Mouse (Mus musculus) CH12F3 (cell line): ENCODE measurements around the gene Tacr1.
"Not testable (repeated sequence)": the region's sequence is repeated elsewhere in the genome, so short reads cannot be mapped to it uniquely, and the experiment has no call there.

Source experiments
- in situ Hi-C: fragments of 300-500 bp; cut with MboI; formaldehyde crosslinking; loops from 2 replicates; pipeline ENCODE4 v1.14.3; 2020; ENCODE audit warnings: low sequenced_read_pairs

Tacr1 gene

GRCm38 (mm10) chr6:82401595-82402451 lies at the start of gene Tacr1:
Gene Tacr1, plus strand, starts transcription at chr6:82402334.
- in situ Hi-C loops, result no loop called here

- in situ Hi-C loops, result no loop called here
Observed at GRCm38 (mm10) chr6:82376144-82376543, 26.0 kb upstream of the Tacr1 start.

- in situ Hi-C loops, result no loop called here
Observed at GRCm38 (mm10) chr6:82383556-82383955, 18.6 kb upstream of the Tacr1 start.

- in situ Hi-C loops, result no loop called here
Observed at GRCm38 (mm10) chr6:82402501-82403495, 664 bp downstream of the Tacr1 start.

GRCm38 (mm10) chr6:82418367-82418766 lies 16.2 kb downstream of the Tacr1 start:
- in situ Hi-C loops, result no loop called here

- in situ Hi-C loops, result no loop called here
Observed at GRCm38 (mm10) chr6:82420222-82420621, 18.1 kb downstream of the Tacr1 start.

- in situ Hi-C loops, result no loop called here
Observed at GRCm38 (mm10) chr6:82428890-82429289, 26.8 kb downstream of the Tacr1 start.

- in situ Hi-C loops, result no loop called here
Observed at GRCm38 (mm10) chr6:82429766-82430165, 27.6 kb downstream of the Tacr1 start.

GRCm38 (mm10) chr6:82437174-82437573 lies 35.0 kb downstream of the Tacr1 start:
- in situ Hi-C loops, result no loop called here

GRCm38 (mm10) chr6:82452206-82453095 lies 50.3 kb downstream of the Tacr1 start:
- in situ Hi-C loops, result not testable (repeated sequence)

- in situ Hi-C loops, result no loop called here
Observed at GRCm38 (mm10) chr6:82455245-82455644, 53.1 kb downstream of the Tacr1 start.

GRCm38 (mm10) chr6:82457163-82457763 lies 55.1 kb downstream of the Tacr1 start:
- in situ Hi-C loops, result no loop called here

GRCm38 (mm10) chr6:82458762-82459389 lies 56.7 kb downstream of the Tacr1 start:
- in situ Hi-C loops, result no loop called here

GRCm38 (mm10) chr6:82463171-82463570 lies 61.0 kb downstream of the Tacr1 start:
- in situ Hi-C loops, result no loop called here

- in situ Hi-C loops, result no loop called here
Observed at GRCm38 (mm10) chr6:82474477-82474876, 72.3 kb downstream of the Tacr1 start.

GRCm38 (mm10) chr6:82483842-82484241 lies 81.7 kb downstream of the Tacr1 start:
- in situ Hi-C loops, result no loop called here

GRCm38 (mm10) chr6:82494481-82494880 lies 92.3 kb downstream of the Tacr1 start:
- in situ Hi-C loops, result no loop called here

GRCm38 (mm10) chr6:82510843-82511416 lies 108.8 kb downstream of the Tacr1 start:
- in situ Hi-C loops, result no loop called here

GRCm38 (mm10) chr6:82519626-82520025 lies 117.5 kb downstream of the Tacr1 start:
- in situ Hi-C loops, result no loop called here
